Mouse (Mus musculus) kidney, adult 2 months (tissue): ENCODE data around the gene Slc16a14. TPM values are rescaled to one million over a fixed set of nuclear protein-coding genes. Genes with fewer than 3 reads are reported as not detected.

Experiments
- DNase-seq: peaks from one replicate; pipeline ENCODE4 v3.0.0; 2021
- H3K27ac ChIP-seq: fragments of 200-500 bp; 2 replicates; pipeline ENCODE4 v1.5.1; 2012; ENCODE audit warnings: low read depth, low read length, control low read depth, inconsistent platforms; ENCODE audit not compliant: insufficient read depth
- H3K27me3 ChIP-seq: fragments of 200-500 bp; replicated peaks from 2 replicates; pipeline ENCODE4 v1.6.1; 2012; ENCODE audit warnings: mild to moderate bottlenecking, moderate library complexity, low read length, inconsistent platforms; ENCODE audit not compliant: control insufficient read depth, insufficient read depth
- H3K36me3 ChIP-seq: fragments of 200-500 bp; 2 replicates; pipeline ENCODE4 v1.6.1; 2012; ENCODE audit warnings: mild to moderate bottlenecking, moderate library complexity, low read length, inconsistent platforms; ENCODE audit not compliant: control insufficient read depth, insufficient read depth
- H3K4me1 ChIP-seq: fragments of 200-500 bp; 2 replicates; pipeline ENCODE4 v1.6.1; 2011; ENCODE audit warnings: low read length; ENCODE audit not compliant: control insufficient read depth, insufficient read depth
- H3K4me3 ChIP-seq: fragments of 200-500 bp; 2 replicates; pipeline ENCODE4 v1.5.1; 2011; ENCODE audit warnings: mild to moderate bottlenecking, low read depth, low read length, control low read depth; ENCODE audit not compliant: insufficient read depth
- CTCF ChIP-seq: fragments of 200-500 bp; conservative IDR thresholded peaks from 2 replicates; pipeline ENCODE4 v1.5.1; 2011; ENCODE audit warnings: low read depth, mild to moderate bottlenecking, control low read depth, low read length, moderate library complexity, mixed read lengths; ENCODE audit not compliant: insufficient read depth, insufficient read length
- POLR2A ChIP-seq: fragments of 200-500 bp; IDR thresholded peaks from one replicate; pipeline ENCODE4 v1.6.1; 2011; ENCODE audit warnings: low read depth, low read length, control low read depth
- WGBS: fragments of 180-500 bp; shearing (Covaris S2); methylation state at CpG from one replicate; pipeline ENCODE4 v1.1.7; 2018; 5-methylcytosine and 5-hydroxymethylcytosine counted together
- polyA plus RNA-seq: library from polyadenylated mRNA; depleted of rRNA; stranded (reverse); fragments of >200 nt; gene quantifications from 2 replicates; pipeline ENCODE4 v1.2.3, GENCODE M21; 2012; rRNA removed

Slc16a14 gene
- polyA plus RNA-seq, 1 experiment = 31.2 TPM

DNA sequence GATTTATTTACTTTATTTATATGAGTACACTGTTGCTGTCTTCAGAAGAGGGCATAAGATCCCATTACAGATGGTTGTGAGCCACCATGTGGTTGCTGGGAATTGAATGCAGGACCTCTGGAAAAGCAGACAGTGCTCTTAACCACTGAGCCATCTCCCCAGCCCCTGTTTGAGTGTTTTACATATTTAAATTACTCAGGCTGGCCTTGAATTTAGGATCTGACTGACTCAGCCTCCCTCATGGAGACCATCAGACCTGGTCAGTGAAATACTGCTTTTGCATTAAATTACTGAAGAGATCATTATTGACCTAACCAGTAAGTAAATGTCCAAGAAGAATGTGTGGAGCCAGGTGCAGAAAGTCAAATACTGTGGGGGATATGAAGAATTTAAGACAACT lies 66.6 kb downstream of the Slc16a14 start:
- no peak for DNase-seq
- no peaks in the 10 kb centered on the region for H3K36me3 ChIP-seq
- H3K4me1 ChIP-seq = peaks cover 33% of the 10 kb centered on the region; the same call in 1 of the 2 replicates
- no peak overlapping the region for H3K27ac ChIP-seq
- no peaks in the 10 kb centered on the region for H3K27me3 ChIP-seq
- TF ChIP-seq CTCF = no peak
- no peak for TF ChIP-seq POLR2A
- H3K4me3 ChIP-seq = no peak overlapping the region

DNA sequence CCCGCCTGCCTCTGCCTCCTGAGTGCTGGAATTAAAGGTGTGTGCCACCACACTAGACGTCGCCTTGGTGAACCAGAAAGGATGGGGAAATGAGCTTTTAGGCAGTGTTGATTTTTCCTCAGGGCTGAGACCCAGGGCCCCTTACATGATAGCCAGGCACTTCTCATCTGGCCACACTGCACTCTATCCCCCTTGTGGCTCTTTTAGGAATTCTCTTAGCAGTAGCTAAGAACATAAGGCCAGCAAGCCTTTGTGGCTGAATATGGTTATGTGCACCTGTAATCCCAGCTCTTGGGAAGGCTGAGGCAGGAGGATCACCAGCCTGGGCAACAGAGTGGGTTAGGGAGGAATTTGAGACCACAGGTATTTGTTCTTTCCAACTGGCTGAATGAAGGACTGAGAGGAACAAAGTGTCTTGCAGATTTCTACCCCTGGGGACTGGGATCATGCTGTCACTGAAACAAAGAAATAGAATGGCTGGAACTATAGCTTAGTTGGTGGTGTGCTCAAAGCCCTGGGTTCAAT lies 68.2 kb downstream of the Slc16a14 start:
- no peak for DNase-seq
- H3K4me1 ChIP-seq = peaks cover 21% of the 10 kb centered on the region; the same call in 1 of the 2 replicates
- WGBS = 92% methylated on average over 3 of the region's 3 CpGs
- H3K4me3 ChIP-seq = no peak overlapping the region
- H3K36me3 ChIP-seq = no peaks in the 10 kb centered on the region
- TF ChIP-seq POLR2A (no peak), CTCF (peak; percentile 23; the same call in 1 of the 2 replicates)
- no peaks in the 10 kb centered on the region for H3K27me3 ChIP-seq
- peak overlapping the region; percentile 15; the same call in 1 of the 2 replicates for H3K27ac ChIP-seq

DNA sequence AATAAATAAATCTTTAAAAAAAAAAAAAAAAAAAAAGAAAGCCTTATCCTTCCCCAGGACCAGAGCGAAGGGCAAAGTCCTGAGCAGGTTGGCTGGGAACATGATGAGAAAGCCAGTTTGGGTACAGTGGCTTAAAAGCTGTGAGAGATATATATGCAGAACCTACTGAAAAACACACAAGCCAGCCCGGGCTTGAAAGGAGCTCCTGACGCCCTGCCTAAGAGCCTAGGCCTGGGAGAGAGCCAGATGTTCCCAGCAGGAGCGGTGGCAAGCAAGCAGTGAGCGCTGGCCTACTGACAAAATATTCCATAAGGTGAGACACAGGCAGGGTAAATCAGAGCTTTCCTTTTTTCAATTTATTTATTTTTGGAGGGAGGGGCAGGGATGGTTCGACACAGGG lies 68.7 kb downstream of the Slc16a14 start:
- peak overlapping the region; percentile 15; the same call in 1 of the 2 replicates for H3K27ac ChIP-seq
- peak; percentile 82 for DNase-seq
- H3K27me3 ChIP-seq = no peaks in the 10 kb centered on the region
- WGBS = 74% methylated on average over 6 of the region's 6 CpGs
- no peak overlapping the region for H3K4me3 ChIP-seq
- peaks cover 16% of the 10 kb centered on the region; the same call in 1 of the 2 replicates for H3K4me1 ChIP-seq
- TF ChIP-seq CTCF = no peak
- TF ChIP-seq POLR2A = no peak
- H3K36me3 ChIP-seq = no peaks in the 10 kb centered on the region

DNA sequence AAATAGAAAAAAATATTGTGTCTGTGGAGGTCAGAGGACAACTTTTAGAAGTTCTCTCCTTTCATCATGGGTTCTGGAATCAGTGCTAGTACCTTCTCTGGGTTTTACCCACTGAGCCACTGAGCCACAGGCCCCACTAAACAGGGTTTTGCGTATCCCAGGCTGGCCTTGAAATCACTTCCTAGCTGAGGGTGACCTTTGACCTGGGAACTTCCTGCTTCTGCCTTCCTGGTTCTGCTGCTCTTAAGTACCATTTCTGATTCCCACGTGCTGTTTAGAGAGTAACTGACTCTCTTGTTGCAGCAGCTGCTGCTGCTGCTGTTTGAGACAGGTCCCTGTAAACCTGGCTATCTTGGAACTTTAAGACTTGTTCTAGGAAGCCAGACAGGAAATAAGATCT lies 70.3 kb downstream of the Slc16a14 start:
- no peak overlapping the region for H3K4me3 ChIP-seq
- no peak overlapping the region for H3K27ac ChIP-seq
- no peak for DNase-seq
- H3K4me1 ChIP-seq = peaks cover 14% of the 10 kb centered on the region; the same call in 1 of the 2 replicates
- 28% methylated on average over 2 of the region's 2 CpGs for WGBS
- H3K27me3 ChIP-seq = no peaks in the 10 kb centered on the region
- no peak for TF ChIP-seq CTCF
- no peak for TF ChIP-seq POLR2A
- no peaks in the 10 kb centered on the region for H3K36me3 ChIP-seq

DNA sequence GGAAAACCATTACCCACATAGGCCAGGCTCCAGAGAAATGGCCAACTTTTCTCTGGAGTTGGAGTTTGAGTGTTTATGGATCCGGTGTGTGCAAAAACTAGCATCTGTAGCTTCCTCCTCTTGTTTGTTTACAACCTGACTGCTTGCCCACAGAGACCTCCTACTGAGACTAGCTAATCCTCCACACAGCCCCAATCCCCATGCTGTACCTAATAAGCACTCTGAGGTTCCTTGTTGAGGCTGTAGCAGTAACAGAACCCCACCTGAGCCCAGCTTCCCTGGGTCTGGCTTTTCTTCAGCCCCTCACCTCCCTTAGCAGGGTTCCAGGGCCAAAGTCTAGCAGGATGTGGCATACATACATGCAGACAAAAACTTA lies 73.7 kb downstream of the Slc16a14 start:
- no peak for TF ChIP-seq CTCF
- peaks cover 4% of the 10 kb centered on the region; the same call in 1 of the 2 replicates for H3K4me1 ChIP-seq
- H3K4me3 ChIP-seq = no peak overlapping the region
- no peak for DNase-seq
- WGBS = 89% methylated on average over 1 of the region's 1 CpGs
- H3K27ac ChIP-seq = no peak overlapping the region
- no peaks in the 10 kb centered on the region for H3K27me3 ChIP-seq
- no peaks in the 10 kb centered on the region for H3K36me3 ChIP-seq

DNA sequence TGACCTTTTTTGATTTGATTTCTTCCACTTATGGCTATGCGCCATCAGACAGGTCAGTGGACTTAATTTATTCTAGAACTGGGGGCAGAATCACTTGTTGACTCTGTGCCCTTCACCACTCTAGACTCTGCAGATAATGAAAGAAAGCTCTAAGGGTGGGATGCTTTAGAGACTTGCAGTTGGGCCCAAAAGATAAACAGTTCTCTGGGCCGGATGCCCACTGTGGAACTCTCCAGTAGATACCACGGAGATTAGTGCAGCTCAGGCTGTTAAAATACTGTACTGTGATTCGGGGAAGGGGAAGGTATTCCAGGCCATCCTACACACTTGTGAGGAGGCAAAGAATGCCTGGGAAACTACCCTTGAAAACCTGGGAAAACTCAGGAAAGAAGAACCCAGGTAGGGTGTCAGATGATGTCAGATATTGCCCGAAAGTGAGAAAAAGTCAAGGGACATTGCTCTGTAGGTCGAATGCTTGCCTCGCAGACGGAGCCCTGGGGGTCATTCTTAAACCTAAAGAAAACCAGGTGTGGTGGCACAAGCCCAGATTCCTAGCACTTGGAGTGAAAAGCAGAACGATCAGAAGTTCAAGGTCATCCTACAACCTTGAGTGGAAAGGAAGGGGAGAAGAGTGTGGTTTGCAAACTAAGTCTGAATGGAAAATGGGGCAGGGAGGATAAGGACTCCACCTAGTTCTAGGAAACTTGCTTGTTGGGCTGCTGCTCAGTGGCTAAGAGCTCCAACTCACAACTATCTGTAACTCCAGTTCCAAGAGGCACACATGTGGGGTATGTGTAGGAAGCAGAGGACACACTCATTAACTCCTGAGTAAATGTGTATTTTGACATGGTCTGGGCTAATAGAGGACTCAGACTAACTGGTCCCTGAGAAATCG lies 74.3 kb downstream of the Slc16a14 start:
- Histone ChIP-seq H3K4me3 (no peak overlapping the region), H3K27ac (no peak overlapping the region), H3K36me3 (no peaks in the 10 kb centered on the region), H3K4me1 (peaks cover 4% of the 10 kb centered on the region; the same call in 1 of the 2 replicates), H3K27me3 (no peaks in the 10 kb centered on the region)
- TF ChIP-seq CTCF (no peak), POLR2A (no peak)
- DNase-seq = no peak
- 72% methylated on average over 10 of the region's 10 CpGs for WGBS

DNA sequence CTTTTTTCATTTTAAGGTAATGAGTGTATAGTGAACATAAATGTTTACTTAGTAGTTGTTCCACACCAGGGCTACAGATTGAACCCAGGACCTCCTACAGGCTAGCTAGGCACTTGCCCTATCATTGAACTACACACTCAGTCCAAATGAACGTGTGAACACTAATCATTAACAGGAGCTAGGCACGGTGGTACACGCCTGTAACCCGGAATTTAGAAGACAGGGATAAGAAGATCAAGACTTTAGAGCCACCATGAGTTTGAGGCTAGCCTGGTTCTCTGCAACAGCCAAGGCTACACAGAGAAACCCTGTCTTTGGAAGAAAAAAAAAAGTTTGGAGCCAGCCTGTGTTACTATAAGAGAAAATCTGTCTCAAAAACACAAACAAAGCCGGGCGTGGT lies 75.3 kb downstream of the Slc16a14 start:
- WGBS = 72% methylated on average over 6 of the region's 6 CpGs
- Histone ChIP-seq H3K4me3 (no peak overlapping the region), H3K36me3 (no peaks in the 10 kb centered on the region), H3K27ac (no peak overlapping the region), H3K4me1 (peaks cover 9% of the 10 kb centered on the region; the same call in 1 of the 2 replicates), H3K27me3 (no peaks in the 10 kb centered on the region)
- TF ChIP-seq POLR2A = no peak
- no peak for TF ChIP-seq CTCF
- DNase-seq = peak; percentile 56

Other genes with a start within 250 kb of the Slc16a14 start
- gene Dner, start 238.9 kb downstream of the Slc16a14 start, polyA plus RNA-seq = 0.22 and 0.66 TPM in 2 replicates
- 28.7 and 32.3 TPM in 2 replicates for gene Fbxo36, start 95.3 kb downstream of the Slc16a14 start, polyA plus RNA-seq
- 26.6 and 35.7 TPM in 2 replicates for gene Trip12, start 94.6 kb downstream of the Slc16a14 start, polyA plus RNA-seq
- gene Gm10553, start 165.0 kb upstream of the Slc16a14 start, polyA plus RNA-seq = not detected in 2 replicates
- gene A530032D15Rik, start 174.7 kb upstream of the Slc16a14 start, polyA plus RNA-seq = not detected in 2 replicates